Mouse (Mus musculus) hindbrain, embryonic 13.5 days (tissue): ENCODE results near the gene Ribc2. TPM values are rescaled to one million over a fixed set of nuclear protein-coding genes. Genes with fewer than 3 reads are reported as not detected.

Experiments
- ATAC-seq: fragments of 200-750 bp; cut with Nextera tagmentation; 2 replicates; pipeline ENCODE4 v1.8.0; 2017; ENCODE audit warnings: moderate TSS enrichment; ENCODE audit not compliant: low FRiP score
- H3K27ac ChIP-seq: fragments of 300-500 bp; sonication (generic); 2 replicates; pipeline ENCODE4 v1.5.1; 2015; ENCODE audit warnings: inconsistent platforms, mild to moderate bottlenecking, moderate library complexity
- H3K27me3 ChIP-seq: fragments of 300-500 bp; sonication (generic); 2 replicates; pipeline ENCODE4 v1.6.1; 2015; ENCODE audit warnings: mild to moderate bottlenecking, inconsistent platforms
- H3K36me3 ChIP-seq: fragments of 300-500 bp; sonication (generic); 2 replicates; pipeline ENCODE4 v1.6.1; 2015; ENCODE audit warnings: mild to moderate bottlenecking, inconsistent platforms
- H3K4me1 ChIP-seq: fragments of 300-500 bp; sonication (generic); replicated peaks from 2 replicates; pipeline ENCODE4 v1.6.1; 2015; ENCODE audit warnings: inconsistent platforms
- H3K4me2 ChIP-seq: fragments of 300-500 bp; sonication (generic); 2 replicates; pipeline ENCODE4 v1.6.1; 2015; ENCODE audit warnings: inconsistent platforms, mild to moderate bottlenecking, moderate library complexity
- H3K4me3 ChIP-seq: fragments of 300-500 bp; sonication (generic); 2 replicates; pipeline ENCODE4 v1.5.1; 2015; ENCODE audit warnings: mild to moderate bottlenecking, inconsistent platforms
- H3K9ac ChIP-seq: fragments of 300-500 bp; sonication (generic); 2 replicates; pipeline ENCODE4 v1.6.1; 2015; ENCODE audit warnings: mild to moderate bottlenecking, inconsistent platforms
- H3K9me3 ChIP-seq: fragments of 300-500 bp; sonication (generic); 2 replicates; pipeline ENCODE4 v1.6.1; 2016; ENCODE audit warnings: inconsistent platforms
- WGBS: fragments of 180-500 bp; shearing (Covaris S2); methylation state at CpG from one replicate; pipeline ENCODE4 v1.1.7; 2015; 5-methylcytosine and 5-hydroxymethylcytosine counted together
- polyA plus RNA-seq: library from polyadenylated mRNA; unstranded; fragments of >200 nt; fragmentation: Nextera tagmentation; extraction: Ambion mirVana; gene quantifications from 2 replicates; pipeline ENCODE4 v1.2.1, GENCODE M21; 2015

Gene Ribc2
- polyA plus RNA-seq, 1 experiment from 2014 or later: 1.2 TPM

DNA sequence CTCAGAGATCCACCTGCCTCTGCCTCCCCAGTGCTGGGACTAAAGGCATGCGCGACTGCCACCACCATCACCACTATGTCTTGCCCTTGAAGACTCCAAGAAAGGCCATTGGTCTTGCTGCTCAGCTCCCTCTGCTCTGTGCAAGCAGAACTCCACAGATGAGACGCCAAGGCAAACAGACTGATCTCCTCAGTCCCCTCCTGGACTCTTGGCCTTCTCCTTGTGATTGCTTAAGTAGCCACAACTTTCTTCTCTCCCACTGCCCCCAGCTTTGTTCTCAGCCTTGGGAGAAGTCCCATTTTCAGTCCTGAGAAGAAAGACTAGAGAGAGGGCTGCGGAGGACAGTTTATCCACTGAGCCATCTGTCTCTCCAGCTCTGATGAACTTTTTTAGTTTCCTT is 50.2 kb downstream of the Ribc2 start:
- 95% methylated on average over 4 of the region's 4 CpGs for WGBS
- no peak overlapping the region for H3K4me2 ChIP-seq
- no peaks in the 10 kb centered on the region for H3K9me3 ChIP-seq
- 0 out of 2 replicates have a peak, but pooled peaks cover 4% of the 10 kb centered on the region for H3K4me1 ChIP-seq
- no peak overlapping the region for H3K9ac ChIP-seq
- no peak for ATAC-seq
- H3K27me3 ChIP-seq: no peaks in the 10 kb centered on the region
- no peak overlapping the region for H3K4me3 ChIP-seq
- no peak overlapping the region for H3K27ac ChIP-seq
- H3K36me3 ChIP-seq: no peaks in the 10 kb centered on the region

DNA sequence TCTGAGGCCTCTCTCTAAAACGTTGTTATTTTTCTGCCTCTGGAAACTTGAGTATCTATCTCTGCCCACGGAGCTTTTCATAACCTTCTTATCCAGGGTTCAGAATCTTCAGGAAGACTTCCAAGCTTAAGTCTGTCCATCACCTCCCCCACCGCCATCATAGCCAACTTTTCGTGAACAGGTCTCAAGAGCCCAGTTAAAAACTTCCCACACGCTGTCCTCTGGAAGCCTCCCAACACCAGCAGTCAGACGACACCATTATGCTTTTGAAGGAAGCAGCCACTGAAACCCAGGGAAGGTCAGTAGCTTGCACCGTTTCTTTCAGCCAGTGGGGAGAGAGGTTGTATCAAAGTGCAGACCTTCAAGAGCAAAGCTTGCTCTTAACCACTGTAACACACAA is 55.0 kb downstream of the Ribc2 start:
- no peak overlapping the region for H3K27ac ChIP-seq
- H3K4me1 ChIP-seq: no peaks in the 10 kb centered on the region; the same call in 1 of the 2 replicates
- no peak overlapping the region for H3K9ac ChIP-seq
- H3K36me3 ChIP-seq: no peaks in the 10 kb centered on the region
- H3K9me3 ChIP-seq: no peaks in the 10 kb centered on the region
- no peak for ATAC-seq
- no peak overlapping the region for H3K4me3 ChIP-seq
- no peaks in the 10 kb centered on the region for H3K27me3 ChIP-seq
- H3K4me2 ChIP-seq: no peak overlapping the region
- WGBS: 79% methylated on average over 7 of the region's 7 CpGs

DNA sequence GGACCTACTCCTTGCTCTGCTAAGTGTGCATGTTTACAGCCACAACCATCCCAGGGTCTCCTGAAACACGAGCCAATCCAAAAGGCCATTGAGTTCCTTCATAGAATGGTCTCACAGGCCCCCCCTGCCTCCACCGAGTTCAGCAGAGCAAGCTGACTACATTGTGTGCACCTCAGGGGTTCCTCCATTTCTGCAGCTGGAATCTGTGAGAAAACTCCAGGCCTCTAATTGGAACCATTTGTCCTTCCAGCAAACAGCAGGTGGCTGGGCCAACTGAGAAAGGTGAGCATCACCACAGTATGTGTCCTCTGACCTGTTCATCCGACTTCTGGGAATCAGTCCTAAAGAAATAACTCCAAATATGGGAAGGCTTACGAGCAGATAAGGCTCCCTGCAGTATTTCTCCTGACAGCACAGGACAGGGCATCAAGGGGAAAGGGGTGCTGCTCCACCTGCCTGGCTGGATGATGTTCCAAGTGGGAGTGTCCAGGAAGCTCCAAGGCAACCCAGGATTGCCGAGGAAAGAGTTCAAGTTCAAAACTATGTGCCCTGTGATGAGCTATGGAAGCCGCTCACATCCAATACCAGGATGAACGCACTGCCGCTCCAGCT is 56.4 kb downstream of the Ribc2 start:
- Histone ChIP-seq H3K4me3 (no peak overlapping the region), H3K4me2 (no peak overlapping the region), H3K36me3 (no peaks in the 10 kb centered on the region), H3K4me1 (no peaks in the 10 kb centered on the region; the same call in 1 of the 2 replicates), H3K27ac (no peak overlapping the region), H3K9ac (no peak overlapping the region), H3K27me3 (no peaks in the 10 kb centered on the region), H3K9me3 (no peaks in the 10 kb centered on the region)
- WGBS: 58% methylated on average over 8 of the region's 8 CpGs
- no peak for ATAC-seq

Other genes with a start within 250 kb of the Ribc2 start
- gene Gm29666, start 212.0 kb upstream of the Ribc2 start, polyA plus RNA-seq: 0.82 and 0.98 TPM in 2 replicates
- gene Nup50, start 208.7 kb upstream of the Ribc2 start, polyA plus RNA-seq: 31.6 and 31.9 TPM in 2 replicates
- 17.7 and 18.4 TPM in 2 replicates for gene 5031439G07Rik, start 143.5 kb upstream of the Ribc2 start, polyA plus RNA-seq
- gene Upk3a, start 114.9 kb upstream of the Ribc2 start, polyA plus RNA-seq: 0.26 and 0.66 TPM in 2 replicates
- gene Fam118a, start 103.1 kb upstream of the Ribc2 start, polyA plus RNA-seq: 26.7 and 30.4 TPM in 2 replicates
- gene Smc1b, start 114 bp upstream of the Ribc2 start, polyA plus RNA-seq: 0.04 and 0.16 TPM in 2 replicates
- gene Fbln1, start 73.9 kb downstream of the Ribc2 start, polyA plus RNA-seq: 60.7 and 65.1 TPM in 2 replicates
- 515 and 529 TPM in 2 replicates for gene Atxn10, start 204.2 kb downstream of the Ribc2 start, polyA plus RNA-seq